Mouse (Mus musculus) layer of hippocampus, postnatal 14 days (tissue): ENCODE data around the gene Slc29a1. TPM values are rescaled to one million over a fixed set of nuclear protein-coding genes. Genes with fewer than 3 reads are reported as not detected.

Source experiments
- DNase-seq, 2 experiments: peaks; one replicate each; pipeline ENCODE4 v3.0.0; 2021 to 2022; ENCODE audit warnings: low spot score in 2 of 2, mixed read lengths in 1 of 2
- total RNA-seq, 2 experiments: library from RNA; stranded (reverse); gene quantifications; 2 replicates each; pipeline ENCODE4 v1.2.3; 2021

Slc29a1 gene
- total RNA-seq, 2 experiments from 2014 or later = 17.5 to 22.9 TPM

DNA sequence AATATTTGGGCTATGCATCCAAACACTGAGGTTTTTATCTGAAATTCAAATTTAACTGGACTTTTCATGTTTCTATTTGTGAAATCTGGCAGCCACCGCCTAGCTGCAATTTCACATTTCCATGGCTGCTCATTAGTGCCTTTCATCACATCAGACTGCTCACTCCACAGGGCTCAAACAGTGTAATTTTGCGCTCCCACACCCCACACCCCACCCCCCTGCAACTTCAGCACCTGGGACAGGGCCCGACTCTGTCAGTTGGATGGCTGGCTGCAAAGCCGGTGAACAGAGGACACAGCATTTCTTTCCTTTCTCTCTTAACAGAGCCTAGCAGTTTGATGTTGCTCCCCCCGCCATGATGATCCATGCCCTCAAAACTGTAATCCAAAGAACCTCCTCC lies 63.1 kb downstream of the Slc29a1 start:
- no peak for DNase-seq

Other genes with a start within 250 kb of the Slc29a1 start
- 10 to 100 TPM; 47.0 to 50.2 TPM for gene Cdc5l, start 165.9 kb downstream of the Slc29a1 start, total RNA-seq
- gene Spats1, start 124.2 kb downstream of the Slc29a1 start, total RNA-seq = 1 to 10 TPM; 5.0 to 5.4 TPM
- 10 to 100 TPM; 20.4 to 24.2 TPM for gene Aars2, start 92.8 kb downstream of the Slc29a1 start, total RNA-seq
- gene Tcte1, start 76.2 kb downstream of the Slc29a1 start, total RNA-seq = 1 to 10 TPM in 1 of 2 experiments, under 1 TPM in 1; 0.88 to 1.1 TPM
- gene Tmem151b, start 49.9 kb downstream of the Slc29a1 start, total RNA-seq = 100 to 1,000 TPM; 106 to 107 TPM
- gene Nfkbie, start 43.9 kb downstream of the Slc29a1 start, total RNA-seq = 1 to 10 TPM; 3.4 to 3.6 TPM
- gene Slc35b2, start 35.7 kb downstream of the Slc29a1 start, total RNA-seq = 10 to 100 TPM; 47.3 to 52.8 TPM
- 1,000 to 10,000 TPM; 1,658 to 1,733 TPM for gene Hsp90ab1, start 26.3 kb downstream of the Slc29a1 start, total RNA-seq
- gene Mymx, start 2.5 kb upstream of the Slc29a1 start, total RNA-seq = not detected
- under 1 TPM; 0.14 to 0.25 TPM for gene Capn11, start 59.7 kb upstream of the Slc29a1 start, total RNA-seq
- gene Mrpl14, start 86.7 kb upstream of the Slc29a1 start, total RNA-seq = 10 to 100 TPM; 36.4 to 43.5 TPM
- 100 to 1,000 TPM; 219 to 224 TPM for gene Tmem63b, start 87.3 kb upstream of the Slc29a1 start, total RNA-seq
- gene 1600014C23Rik, start 134.2 kb upstream of the Slc29a1 start, total RNA-seq = not detected